Mouse (Mus musculus) gastrocnemius, postnatal 14 days (tissue): ENCODE data around the gene Hmgcs1. TPM values are rescaled to one million over a fixed set of nuclear protein-coding genes. Genes with fewer than 3 reads are reported as not detected.
A peak's percentile ranks its signal among the peaks of the same experiment; 100 is the strongest.
"Not testable (repeated sequence)": the region's sequence is repeated elsewhere in the genome, so short reads cannot be mapped to it uniquely, and the experiment has no call there.

Experiments
- DNase-seq: peaks from one replicate; pipeline ENCODE4 v3.0.0; 2021; ENCODE audit warnings: mixed read lengths
- intact Hi-C: fragments of 180-260 bp; cut with DNase I; formaldehyde crosslinking; loops from one replicate; pipeline ENCODE4 v1.15.1; 2025; ENCODE audit warnings: low total_unique reads
- long read RNA-seq, 2 experiments: library from polyadenylated mRNA; stranded (forward); transcript quantifications; one replicate each; pipeline ENCODE4 v2.0.0; 2021
- total RNA-seq, 2 experiments: library from RNA; stranded (reverse); gene quantifications; 2 replicates each; pipeline ENCODE4 v1.2.3; 2021

The Hmgcs1 gene
- 10 to 100 TPM; 32.3 to 49.3 TPM for total RNA-seq
- long read RNA-seq, experiment 1, transcript Hmgcs1-201 (10 exons, 3,245 nt): minor isoform, 10 of 27 reads
- long read RNA-seq, experiment 1, transcript Hmgcs1-202 (11 exons, 3,464 nt): major isoform, 11 of 27 reads
- long read RNA-seq, experiment 1, partial matches to known transcripts: 2 of 27 reads
- long read RNA-seq, experiment 1, other reads (novel, unspliced or antisense): 4 of 27 reads
- long read RNA-seq, experiment 2, transcript Hmgcs1-201 (10 exons, 3,245 nt): minor isoform, 17 of 45 reads
- long read RNA-seq, experiment 2, transcript Hmgcs1-202 (11 exons, 3,464 nt): major isoform, 21 of 45 reads
- long read RNA-seq, experiment 2, partial matches to known transcripts: 5 of 45 reads
- long read RNA-seq, experiment 2, other reads (novel, unspliced or antisense): 2 of 45 reads

DNA sequence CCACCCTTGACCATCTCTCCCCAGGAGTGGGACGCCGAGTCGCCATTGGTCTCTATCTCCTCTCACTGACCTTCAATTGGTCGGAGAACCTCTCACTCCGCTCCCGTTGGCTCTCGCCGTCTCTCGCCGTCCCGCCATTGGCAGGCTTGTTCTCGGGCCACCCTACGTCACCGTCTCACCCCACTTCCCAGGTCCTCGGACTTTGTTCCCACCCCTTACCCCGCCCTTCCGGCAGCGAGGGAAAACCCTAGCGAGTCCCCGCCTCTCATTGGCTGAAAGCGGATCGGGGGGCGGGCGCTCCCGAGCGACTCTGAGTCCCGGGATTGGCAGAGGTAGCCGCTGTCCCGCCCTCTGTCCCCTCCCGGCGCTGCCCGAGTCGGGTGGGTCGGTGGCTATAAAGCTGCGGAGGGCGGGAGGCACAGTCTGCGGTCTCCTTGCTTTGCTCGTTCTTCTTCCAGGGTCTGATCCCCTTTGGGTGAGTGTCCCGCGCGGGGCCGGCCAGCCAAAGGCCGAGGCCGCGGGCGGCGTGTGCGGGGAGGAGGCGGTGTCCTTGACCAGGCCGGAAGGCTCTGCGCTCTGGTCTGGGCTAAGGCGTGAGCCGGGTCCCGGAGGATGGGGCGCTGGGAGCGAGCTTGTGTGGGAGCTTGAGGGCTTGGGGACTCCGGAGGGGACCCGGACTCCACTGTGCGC is at the start of gene Hmgcs1:
Gene Hmgcs1 (plus strand): TSS at position 341 of the 690 bp plus-strand sequence.
- DNase-seq: peak; percentile 99
- intact Hi-C loops: no loop called here

GRCm38 (mm10) chr13:119640504-119640903 is 49.7 kb upstream of the Hmgcs1 start:
- intact Hi-C loops: loop anchor here (10.0 kb wide), 2 partner anchors 94 to 164 kb away; no protein-coding TSS in a partner anchor

DNA sequence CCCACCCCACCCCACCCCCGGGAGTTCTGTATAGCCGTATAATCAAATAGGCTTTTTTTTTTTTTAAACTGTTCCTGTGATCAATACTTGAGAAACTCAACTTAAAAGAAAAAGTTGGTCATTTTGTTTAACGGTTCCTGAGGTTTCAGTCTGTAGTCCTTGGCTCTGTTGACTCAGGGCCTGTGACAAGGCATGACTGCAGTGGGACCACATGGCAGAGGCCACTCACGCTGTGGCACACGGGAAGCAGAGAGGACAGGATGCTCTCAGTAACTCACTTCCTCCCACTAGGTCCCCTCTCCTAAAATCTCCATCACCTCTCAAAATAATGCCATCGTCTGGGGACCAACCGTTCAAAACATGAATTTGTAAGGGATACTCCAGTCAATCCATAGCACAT is 49.0 kb upstream of the Hmgcs1 start:
- no peak for DNase-seq
- intact Hi-C loops: loop anchor here (10.0 kb wide), 2 partner anchors 94 to 164 kb away; no protein-coding TSS in a partner anchor

More at GRCm38 (mm10) chr13:119640504-119640903, 49.7 kb upstream of the Hmgcs1 start:
- DNase-seq: no peak

- no peak for DNase-seq
- intact Hi-C loops: loop anchor here (10.0 kb wide), 2 partner anchors 90 to 160 kb away; no protein-coding TSS in a partner anchor
Observed at GRCm38 (mm10) chr13:119644769-119645168, 45.4 kb upstream of the Hmgcs1 start.

GRCm38 (mm10) chr13:119646511-119646910 is 43.7 kb upstream of the Hmgcs1 start:
- intact Hi-C loops: loop anchor here (10.0 kb wide), 2 partner anchors 88 to 158 kb away; no protein-coding TSS in a partner anchor
- no peak for DNase-seq

- DNase-seq: no peak
- intact Hi-C loops: loop anchor here (10.0 kb wide), 2 partner anchors 86 to 156 kb away; no protein-coding TSS in a partner anchor
Observed at GRCm38 (mm10) chr13:119648891-119649698, 41.1 kb upstream of the Hmgcs1 start.

DNA sequence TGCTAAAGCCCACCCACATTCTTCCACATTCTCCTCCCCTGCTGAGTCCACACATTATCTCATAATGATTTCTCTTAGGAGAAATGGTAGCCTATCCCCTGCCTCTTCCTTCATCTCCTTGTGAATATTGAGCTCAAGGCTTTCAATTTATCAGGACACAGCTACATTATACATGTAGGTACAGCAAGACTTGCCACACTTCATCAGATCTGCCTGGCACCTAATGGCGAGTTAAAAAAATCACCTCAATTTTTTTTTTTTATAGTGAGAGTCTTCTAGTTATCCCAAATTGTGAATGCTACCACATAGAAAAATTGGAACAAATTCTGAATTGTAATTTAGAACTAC is 40.5 kb upstream of the Hmgcs1 start:
- intact Hi-C loops: loop anchor here (10.0 kb wide), 2 partner anchors 85 to 155 kb away; no protein-coding TSS in a partner anchor
- no peak for DNase-seq

- DNase-seq: no peak
- intact Hi-C loops: no loop called here
Observed at GRCm38 (mm10) chr13:119654734-119655133, 35.4 kb upstream of the Hmgcs1 start.

DNA sequence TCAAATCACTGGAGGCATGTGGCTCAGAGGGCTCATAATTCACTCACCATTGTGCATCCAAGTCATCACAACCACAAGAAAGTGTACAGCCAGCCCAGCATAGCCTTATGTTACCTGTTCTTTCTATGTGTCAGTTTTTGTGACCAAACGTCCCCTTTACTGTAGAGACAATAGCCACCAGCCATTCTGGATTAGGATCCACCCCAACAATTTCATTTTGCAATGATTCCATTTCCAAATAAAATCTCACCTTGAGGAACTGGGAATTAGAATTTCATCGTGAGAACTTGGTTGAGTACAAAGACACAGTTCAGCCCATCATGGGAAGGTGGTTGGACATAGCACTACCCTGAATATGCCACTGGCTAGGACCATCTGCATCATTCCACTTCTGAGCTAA is 33.9 kb upstream of the Hmgcs1 start:
- DNase-seq: no peak
- intact Hi-C loops: no loop called here

DNA sequence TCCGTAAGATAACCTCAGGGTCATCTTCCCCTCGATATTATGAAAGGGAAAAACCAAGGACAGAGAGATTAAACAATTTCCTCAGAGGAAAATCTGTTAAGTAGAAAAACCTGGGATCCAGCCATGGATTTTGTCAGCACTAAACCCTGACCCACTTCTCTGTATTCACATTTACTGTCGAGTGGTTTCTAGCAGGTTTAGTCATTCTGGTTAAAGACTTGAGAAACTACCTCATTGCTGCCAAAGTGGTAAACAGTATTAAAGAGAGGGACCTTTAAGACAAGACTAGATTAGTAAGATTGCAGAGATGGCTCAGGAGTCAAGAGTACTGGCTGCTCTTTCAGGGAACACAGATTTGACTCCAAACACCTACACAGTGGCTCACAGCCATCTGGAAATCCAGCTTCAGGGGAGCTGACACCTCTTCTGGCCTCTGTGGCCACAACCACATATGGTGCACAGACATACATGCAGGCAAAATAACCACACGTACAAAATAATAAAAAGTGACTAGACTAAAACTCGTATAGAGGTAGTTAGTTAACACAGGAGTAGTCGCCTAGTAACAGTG is 33.2 kb upstream of the Hmgcs1 start:
- DNase-seq: no peak
- intact Hi-C loops: no loop called here

- DNase-seq, intact Hi-C loops: not testable (repeated sequence)
Observed at GRCm38 (mm10) chr13:119661420-119661819, 28.8 kb upstream of the Hmgcs1 start.

DNA sequence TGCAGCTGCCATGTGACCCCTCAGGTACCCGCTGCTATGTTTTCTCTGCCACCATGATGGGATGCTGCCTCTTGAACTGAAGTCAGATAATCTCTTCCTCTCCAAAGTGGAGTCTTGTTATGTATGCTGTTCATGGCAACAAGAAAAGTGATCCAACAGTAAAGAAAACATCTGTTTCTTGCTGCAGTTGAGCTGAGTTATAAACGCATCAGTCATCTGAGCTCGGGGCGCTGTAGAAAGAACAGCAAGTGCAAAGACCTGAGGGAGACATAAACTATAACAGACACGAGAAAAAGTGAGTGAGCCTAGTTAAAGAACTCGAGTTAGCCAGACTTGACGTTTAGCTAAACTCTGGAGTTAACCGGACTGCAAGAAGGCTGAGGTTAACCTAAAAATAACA is 11.4 kb upstream of the Hmgcs1 start:
- intact Hi-C loops: no loop called here
- no peak for DNase-seq

DNA sequence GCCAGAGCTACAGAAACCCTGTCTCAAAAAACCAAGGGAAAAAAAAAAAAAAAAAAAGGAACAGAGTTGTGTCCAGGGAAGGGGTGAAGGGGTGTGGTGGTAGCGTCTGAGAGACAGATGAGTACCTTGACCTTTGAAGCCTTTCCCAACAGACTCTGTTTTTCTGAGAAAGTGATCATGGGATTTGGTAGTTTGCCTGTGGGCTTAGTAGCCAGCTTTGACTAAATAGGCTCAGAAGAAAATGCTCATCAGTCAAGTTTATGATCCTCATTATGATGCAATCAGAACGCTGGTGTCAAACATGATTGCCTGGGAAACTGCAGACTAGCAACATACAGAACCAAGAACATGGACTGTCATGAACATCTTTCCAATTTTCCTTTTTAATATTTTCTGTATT is 10.5 kb upstream of the Hmgcs1 start:
- intact Hi-C loops: no loop called here
- DNase-seq: no peak

- intact Hi-C loops: no loop called here
- no peak for DNase-seq
Observed at GRCm38 (mm10) chr13:119681161-119681560, 9.0 kb upstream of the Hmgcs1 start.

- intact Hi-C loops: no loop called here
- DNase-seq: no peak
Observed at GRCm38 (mm10) chr13:119684416-119685177, 5.6 kb upstream of the Hmgcs1 start.

DNA sequence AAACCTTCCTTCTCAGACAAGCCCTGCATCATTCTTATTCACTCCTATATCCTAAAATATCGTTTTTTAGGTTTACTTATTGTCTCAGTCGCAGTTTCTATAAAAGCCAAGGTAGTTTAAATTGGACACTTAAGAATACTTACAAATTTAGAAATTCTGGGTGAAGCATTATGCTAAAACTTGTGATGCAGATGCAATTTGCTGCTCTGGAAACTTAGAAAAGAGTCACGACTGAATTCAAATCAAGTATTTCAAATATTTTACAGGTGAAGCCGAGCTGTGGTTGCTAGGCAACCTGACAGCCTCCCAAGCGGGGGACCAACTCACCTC is 505 bp upstream of the Hmgcs1 start:
- DNase-seq: no peak
- intact Hi-C loops: no loop called here

DNA sequence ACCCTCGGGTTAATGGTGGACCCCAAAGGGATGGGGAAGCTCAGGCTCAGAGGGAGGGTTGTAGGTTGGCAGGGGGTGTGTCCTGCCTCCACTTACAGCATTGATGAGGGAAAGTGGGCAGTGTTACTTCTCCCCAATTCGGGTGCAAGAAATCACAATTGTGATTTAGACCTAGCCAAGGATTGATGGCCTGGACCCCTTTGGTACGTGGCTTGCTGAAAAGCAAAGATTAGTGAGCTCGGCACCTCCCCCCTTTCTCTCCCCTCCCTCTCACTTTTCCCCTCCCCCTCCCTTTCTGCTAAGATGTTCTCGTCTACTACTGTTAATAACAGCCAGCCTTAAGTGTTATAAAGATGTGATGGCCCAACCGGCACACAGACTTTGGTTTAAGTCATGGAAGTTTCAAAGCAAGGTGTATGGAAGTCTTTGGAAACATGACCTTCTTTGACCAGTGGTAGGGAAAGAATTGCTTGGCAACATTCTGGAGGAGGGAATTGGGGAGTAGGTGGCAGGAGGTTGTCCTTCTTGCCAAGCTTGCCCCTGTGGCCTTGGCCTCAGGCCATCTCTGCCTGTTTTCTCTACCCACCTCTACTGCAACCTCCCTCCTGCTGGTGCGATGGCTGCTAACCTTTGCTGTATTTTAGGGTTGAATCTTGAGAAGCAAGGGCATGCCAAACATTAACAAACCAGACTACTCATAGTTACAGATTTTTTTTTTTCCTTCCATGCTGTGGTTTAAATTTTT is 869 bp downstream of the Hmgcs1 start:
- intact Hi-C loops: no loop called here
- no peak for DNase-seq

- intact Hi-C loops, DNase-seq: not testable (repeated sequence)
Observed at GRCm38 (mm10) chr13:119691958-119692357, 1.8 kb downstream of the Hmgcs1 start.
